Mouse (Mus musculus) lung, postnatal 0 days (tissue): ENCODE data around the gene Fblim1. TPM values are rescaled to one million over a fixed set of nuclear protein-coding genes. Genes with fewer than 3 reads are reported as not detected.
"Not testable (repeated sequence)": the region's sequence is repeated elsewhere in the genome, so short reads cannot be mapped to it uniquely, and the experiment has no call there.

ENCODE experiments used
- ATAC-seq: fragments of 200-750 bp; cut with Nextera tagmentation; 2 replicates; pipeline ENCODE4 v1.8.0; 2017; ENCODE audit warnings: moderate library complexity
- DNase-seq: peaks from one replicate; pipeline ENCODE4 v3.0.0-alpha.2; 2016; ENCODE audit warnings: low spot score
- H3K27ac ChIP-seq: fragments of 300-500 bp; sonication (generic); 2 replicates; pipeline ENCODE4 v1.5.1; 2014; ENCODE audit warnings: antibody characterized with exemption, mild to moderate bottlenecking, low read length, mixed read lengths
- H3K27me3 ChIP-seq: fragments of 300-500 bp; sonication (generic); replicated peaks from 2 replicates; pipeline ENCODE4 v1.6.1; 2014; ENCODE audit warnings: low read length, mixed read lengths; ENCODE audit not compliant: insufficient read depth
- H3K36me3 ChIP-seq: fragments of 300-500 bp; sonication (generic); 2 replicates; pipeline ENCODE4 v1.6.1; 2014; ENCODE audit warnings: low read length, mixed read lengths; ENCODE audit not compliant: insufficient read depth
- H3K4me1 ChIP-seq: fragments of 300-500 bp; sonication (generic); 2 replicates; pipeline ENCODE4 v1.6.1; 2014; ENCODE audit warnings: antibody characterized with exemption, low read depth, low read length, mixed read lengths; ENCODE audit not compliant: insufficient read depth
- H3K4me2 ChIP-seq: fragments of 300-500 bp; sonication (generic); replicated peaks from 2 replicates; pipeline ENCODE4 v1.6.1; 2014; ENCODE audit warnings: low read depth, mild to moderate bottlenecking, low read length, moderate library complexity, mixed read lengths
- H3K4me3 ChIP-seq: fragments of 300-500 bp; sonication (generic); 2 replicates; pipeline ENCODE4 v1.5.1; 2014; ENCODE audit warnings: low read depth, low read length
- H3K9ac ChIP-seq: fragments of 300-500 bp; sonication (generic); replicated peaks from 2 replicates; pipeline ENCODE4 v1.6.1; 2014; ENCODE audit warnings: low read depth, mild to moderate bottlenecking
- H3K9me3 ChIP-seq: fragments of 300-500 bp; sonication (generic); 2 replicates; pipeline ENCODE4 v1.6.1; 2016; ENCODE audit warnings: low read length, mixed read lengths
- CTCF ChIP-seq: IDR thresholded peaks from 2 replicates; pipeline ENCODE4 v1.5.1; 2016; ENCODE audit warnings: antibody characterized with exemption, mild to moderate bottlenecking
- EP300 ChIP-seq: IDR thresholded peaks from 2 replicates; pipeline ENCODE4 v1.6.1; 2016; ENCODE audit warnings: antibody characterized with exemption, mild to moderate bottlenecking, control low read depth
- WGBS: fragments of 180-500 bp; shearing (Covaris S2); extraction: QIAGEN DNeasy Blood & Tissue Kit; methylation state at CpG from one replicate; pipeline ENCODE4 v1.1.7; 2014; 5-methylcytosine and 5-hydroxymethylcytosine counted together
- polyA plus RNA-seq: library from polyadenylated mRNA; unstranded; fragments of >200 nt; fragmentation: Nextera tagmentation; extraction: Ambion mirVana; gene quantifications from 2 replicates; pipeline ENCODE4 v1.2.1, GENCODE M21; 2015

Gene Fblim1
- polyA plus RNA-seq, 1 experiment from 2014 or later: 52.3 TPM

- ATAC-seq: peak; percentile 40
- H3K9me3 ChIP-seq: no peaks in the 10 kb centered on the region
- H3K4me3 ChIP-seq: no peak overlapping the region
- no peak overlapping the region for H3K9ac ChIP-seq
- H3K36me3 ChIP-seq: no peaks in the 10 kb centered on the region
- peak; percentile 82 for DNase-seq
- no peaks in the 10 kb centered on the region for H3K27me3 ChIP-seq
- H3K4me2 ChIP-seq: no peak overlapping the region
- TF ChIP-seq EP300 (peak; percentile 96), CTCF (no peak)
- WGBS: 42% methylated on average over 6 of the region's 6 CpGs
- H3K4me1 ChIP-seq: peaks cover 14% of the 10 kb centered on the region
- 0 out of 2 replicates have a peak overlapping the region, but pooled peaks have one; percentile 7 for H3K27ac ChIP-seq
Observed at GRCm38 (mm10) chr4:141570004-141570403, 35.9 kb downstream of the Fblim1 start.

DNA sequence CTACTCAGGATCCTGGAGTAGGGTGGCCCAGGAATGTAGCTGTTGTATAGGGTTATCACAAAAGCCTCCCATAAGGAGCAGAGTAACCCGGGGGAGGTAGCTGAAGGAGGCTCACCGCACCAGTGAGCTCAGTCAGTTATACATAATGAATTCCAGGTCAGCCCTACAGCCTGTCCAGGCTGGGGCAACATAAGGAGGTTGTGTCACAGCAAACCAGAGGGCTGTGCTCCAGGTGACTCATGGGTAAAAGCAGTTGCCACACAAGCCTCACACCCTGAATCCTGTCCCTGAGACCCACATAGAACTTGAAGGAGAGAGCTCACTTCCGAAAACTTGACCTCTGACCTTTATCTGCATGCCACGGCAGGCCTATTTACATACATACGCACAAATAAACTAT is 36.9 kb downstream of the Fblim1 start:
- Histone ChIP-seq H3K36me3 (no peaks in the 10 kb centered on the region), H3K4me3 (no peak overlapping the region), H3K9me3 (no peaks in the 10 kb centered on the region), H3K4me2 (no peak overlapping the region), H3K9ac (no peak overlapping the region), H3K4me1 (peaks cover 8% of the 10 kb centered on the region), H3K27ac (no peak overlapping the region), H3K27me3 (no peaks in the 10 kb centered on the region)
- no peak for TF ChIP-seq CTCF
- no peak for TF ChIP-seq EP300
- DNase-seq (peak; percentile 42), ATAC-seq (no peak)
- 70% methylated on average over 5 of the region's 5 CpGs for WGBS

DNA sequence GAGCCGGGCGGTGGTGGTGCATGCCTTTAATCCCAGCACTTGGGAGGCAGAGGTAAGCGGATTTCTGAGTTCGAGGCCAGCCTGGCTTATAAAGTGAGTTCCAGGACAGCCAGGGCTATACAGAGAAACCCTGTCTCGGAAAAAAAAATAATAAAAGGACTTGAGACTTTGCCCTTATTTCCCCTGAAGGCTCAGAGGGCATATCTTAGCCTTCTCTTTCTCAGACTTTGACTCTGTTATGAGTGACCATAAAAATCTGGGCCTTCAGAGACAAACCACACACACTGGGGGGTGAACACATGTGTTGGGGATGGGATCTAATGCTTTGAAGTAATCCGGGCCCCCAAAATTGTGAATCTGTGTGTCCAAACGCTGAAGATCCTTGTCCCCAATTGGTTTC is 38.7 kb downstream of the Fblim1 start:
- not testable (repeated sequence) for DNase-seq, H3K9ac ChIP-seq, H3K4me3 ChIP-seq, H3K36me3 ChIP-seq, ATAC-seq, H3K27ac ChIP-seq, H3K9me3 ChIP-seq, H3K4me2 ChIP-seq, H3K4me1 ChIP-seq, H3K27me3 ChIP-seq
- 88% methylated on average over 7 of the region's 7 CpGs for whole genome bisulfite sequencing

DNA sequence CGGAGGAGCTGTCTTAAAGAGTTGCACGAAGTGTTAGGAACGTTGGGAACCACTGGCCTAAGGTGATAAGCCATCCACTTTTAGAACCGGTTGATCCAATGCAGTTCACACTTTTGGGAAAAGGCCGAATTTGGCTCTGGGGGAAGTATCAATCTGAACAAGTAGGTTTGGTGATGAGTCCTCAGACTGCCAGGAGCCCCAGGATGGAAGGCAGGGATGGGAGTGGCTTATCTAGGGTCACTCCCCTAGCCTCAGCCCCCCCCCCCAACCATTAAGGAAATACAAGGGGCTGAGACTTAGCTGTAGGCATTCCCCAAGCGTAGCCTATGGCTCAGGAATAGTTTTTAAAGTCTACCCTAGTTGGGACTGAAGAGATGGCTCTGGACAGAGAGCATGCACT is 39.7 kb downstream of the Fblim1 start:
- no peak overlapping the region for H3K27ac ChIP-seq
- H3K9ac ChIP-seq: no peak overlapping the region
- H3K4me2 ChIP-seq: no peak overlapping the region
- H3K9me3 ChIP-seq: no peaks in the 10 kb centered on the region
- TF ChIP-seq EP300 (no peak), CTCF (no peak)
- no peaks in the 10 kb centered on the region for H3K4me1 ChIP-seq
- H3K4me3 ChIP-seq: no peak overlapping the region
- DNase-seq (no peak), ATAC-seq (no peak)
- WGBS: 89% methylated on average over 6 of the region's 6 CpGs
- H3K27me3 ChIP-seq: no peaks in the 10 kb centered on the region
- no peaks in the 10 kb centered on the region for H3K36me3 ChIP-seq

DNA sequence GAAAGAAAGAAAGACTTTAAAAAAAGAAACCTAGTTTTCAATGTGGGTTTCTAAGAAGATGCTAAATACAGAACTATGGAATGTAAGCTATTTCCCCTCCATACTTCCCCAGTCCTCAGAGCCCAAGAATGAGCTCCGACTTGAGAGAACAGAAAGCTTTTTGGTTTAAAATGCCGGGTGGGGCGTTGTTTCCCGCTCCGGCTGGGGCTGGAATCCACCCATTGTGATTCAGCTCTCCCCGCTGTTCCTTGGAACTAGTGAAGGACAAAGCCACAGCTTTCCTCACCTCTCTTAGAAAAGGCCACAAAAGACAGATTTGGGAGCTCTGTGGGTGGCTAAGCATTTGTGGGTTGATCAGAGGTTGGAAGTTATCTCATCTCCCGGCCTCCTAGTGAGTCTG is 40.6 kb downstream of the Fblim1 start:
- no peak overlapping the region for H3K4me3 ChIP-seq
- DNase-seq (peak; percentile 40), ATAC-seq (0 out of 2 replicates have a peak, but pooled peaks have one; percentile 23)
- H3K27me3 ChIP-seq: no peaks in the 10 kb centered on the region
- H3K4me1 ChIP-seq: no peaks in the 10 kb centered on the region
- no peaks in the 10 kb centered on the region for H3K9me3 ChIP-seq
- H3K9ac ChIP-seq: no peak overlapping the region
- no peak overlapping the region for H3K4me2 ChIP-seq
- TF ChIP-seq EP300 (peak; percentile 59), CTCF (no peak)
- no peaks in the 10 kb centered on the region for H3K36me3 ChIP-seq
- H3K27ac ChIP-seq: peak overlapping the region; percentile 80
- 31% methylated on average over 7 of the region's 7 CpGs for WGBS

DNA sequence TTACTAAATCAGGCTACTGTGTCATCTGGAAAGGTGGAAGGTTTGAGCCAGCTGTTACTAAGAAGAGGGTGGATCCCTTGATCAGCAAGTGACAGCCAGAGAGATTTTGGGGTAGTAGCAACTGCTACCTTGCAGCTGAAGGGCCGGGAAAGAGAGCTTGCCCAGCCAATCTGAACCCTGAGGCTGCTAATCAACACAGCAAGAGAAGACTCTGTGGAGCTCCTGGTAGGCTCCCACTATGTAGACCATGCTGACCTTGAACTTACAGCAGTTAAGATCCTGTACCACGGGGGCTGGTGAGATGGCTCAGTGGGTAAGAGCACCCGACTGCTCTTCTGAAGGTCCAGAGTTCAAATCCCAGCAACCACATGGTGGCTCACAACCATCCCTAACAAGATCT is 41.2 kb downstream of the Fblim1 start:
- Histone ChIP-seq H3K4me3 (no peak overlapping the region), H3K9ac (no peak overlapping the region), H3K4me2 (no peak overlapping the region), H3K27me3 (no peaks in the 10 kb centered on the region), H3K9me3 (no peaks in the 10 kb centered on the region), H3K27ac (no peak overlapping the region), H3K4me1 (no peaks in the 10 kb centered on the region), H3K36me3 (no peaks in the 10 kb centered on the region)
- no peak for TF ChIP-seq EP300
- no peak for TF ChIP-seq CTCF
- no peak for ATAC-seq
- DNase-seq: no peak
- 69% methylated on average over 3 of the region's 3 CpGs for WGBS

DNA sequence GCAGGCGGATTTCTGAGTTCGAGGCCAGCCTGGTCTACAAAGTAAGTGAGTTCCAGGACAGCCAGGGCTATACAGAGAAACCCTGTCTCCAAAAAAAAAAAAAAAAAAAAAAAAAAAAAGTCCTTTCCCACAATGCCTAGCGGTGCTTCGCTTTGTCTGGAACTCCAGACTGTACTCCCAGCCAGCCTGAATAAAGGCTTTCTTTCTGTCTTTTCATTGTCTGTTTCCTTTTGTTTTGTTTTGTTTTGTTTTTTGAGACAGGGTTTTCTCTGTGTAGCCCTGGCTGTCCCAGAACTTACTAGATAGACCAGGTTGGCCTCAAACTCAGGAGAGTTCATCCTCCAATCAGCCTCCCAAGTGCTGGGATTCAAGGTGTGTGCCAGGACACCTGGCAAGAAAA is 41.7 kb downstream of the Fblim1 start:
- no peak for TF ChIP-seq CTCF
- Histone ChIP-seq H3K4me3 (no peak overlapping the region), H3K27ac (no peak overlapping the region), H3K9me3 (no peaks in the 10 kb centered on the region), H3K4me1 (no peaks in the 10 kb centered on the region), H3K27me3 (no peaks in the 10 kb centered on the region), H3K4me2 (no peak overlapping the region), H3K9ac (no peak overlapping the region), H3K36me3 (no peaks in the 10 kb centered on the region)
- 81% methylated on average over 4 of the region's 4 CpGs for WGBS
- ATAC-seq: no peak
- no peak for DNase-seq
